Mouse (Mus musculus): ENCODE data around the gene Gm12166. TPM values are rescaled to one million over a fixed set of nuclear protein-coding genes. Genes with fewer than 3 reads are reported as not detected.

Gene Gm12166
- polyA plus RNA-seq, 1 experiment from 2014 or later = 3.5 TPM

DNA sequence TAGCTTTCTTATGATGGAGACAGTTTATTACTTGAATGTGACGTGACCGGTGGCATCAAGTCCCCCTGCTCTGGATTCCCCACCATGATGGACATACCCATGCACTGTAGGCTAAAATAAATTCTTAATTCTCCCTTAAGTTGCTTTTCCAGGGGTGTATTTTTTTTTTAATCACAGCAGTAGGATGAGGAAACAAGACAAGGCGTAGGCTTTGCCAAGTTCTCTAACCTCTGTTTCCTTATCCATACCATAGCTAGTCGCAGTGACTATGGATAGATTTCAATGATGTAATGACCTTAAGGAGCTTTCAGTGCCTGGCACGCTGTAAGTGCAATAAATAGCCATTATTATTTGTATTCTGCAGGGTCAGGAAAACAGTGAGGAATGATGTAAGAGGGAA lies 25.2 kb upstream of the Gm12166 start:
- no peaks in the 10 kb centered on the region for H3K27me3 ChIP-seq (ENCODE audit: control insufficient read depth, insufficient read depth, low read length)
- ATAC-seq (ENCODE audit: insufficient number of reproducible peaks, insufficient read depth, low FRiP score, low read depth) = no peak
- peaks cover 4% of the 10 kb centered on the region for H3K36me3 ChIP-seq (ENCODE audit: control insufficient read depth, insufficient read depth, low read length)
- H3K4me2 ChIP-seq (replicated peaks; ENCODE audit: low read depth, low read length) = no peak overlapping the region
- no peak overlapping the region for H3K4me3 ChIP-seq (ENCODE audit: low read depth, low read length)
- peaks cover 12% of the 10 kb centered on the region; the same call in 1 of the 2 replicates for H3K4me1 ChIP-seq (ENCODE audit: control insufficient read depth, insufficient read depth, low read length)
- WGBS = 95% methylated on average over 5 of the region's 5 CpGs
- H3K27ac ChIP-seq (ENCODE audit: low read length) = no peak overlapping the region
- no peak overlapping the region for H3K9ac ChIP-seq (replicated peaks; ENCODE audit: low read depth, low read length)
- 0 out of 2 replicates have a peak, but pooled peaks cover 2% of the 10 kb centered on the region for H3K9me3 ChIP-seq (ENCODE audit: control insufficient read depth, low read depth, low read length)

DNA sequence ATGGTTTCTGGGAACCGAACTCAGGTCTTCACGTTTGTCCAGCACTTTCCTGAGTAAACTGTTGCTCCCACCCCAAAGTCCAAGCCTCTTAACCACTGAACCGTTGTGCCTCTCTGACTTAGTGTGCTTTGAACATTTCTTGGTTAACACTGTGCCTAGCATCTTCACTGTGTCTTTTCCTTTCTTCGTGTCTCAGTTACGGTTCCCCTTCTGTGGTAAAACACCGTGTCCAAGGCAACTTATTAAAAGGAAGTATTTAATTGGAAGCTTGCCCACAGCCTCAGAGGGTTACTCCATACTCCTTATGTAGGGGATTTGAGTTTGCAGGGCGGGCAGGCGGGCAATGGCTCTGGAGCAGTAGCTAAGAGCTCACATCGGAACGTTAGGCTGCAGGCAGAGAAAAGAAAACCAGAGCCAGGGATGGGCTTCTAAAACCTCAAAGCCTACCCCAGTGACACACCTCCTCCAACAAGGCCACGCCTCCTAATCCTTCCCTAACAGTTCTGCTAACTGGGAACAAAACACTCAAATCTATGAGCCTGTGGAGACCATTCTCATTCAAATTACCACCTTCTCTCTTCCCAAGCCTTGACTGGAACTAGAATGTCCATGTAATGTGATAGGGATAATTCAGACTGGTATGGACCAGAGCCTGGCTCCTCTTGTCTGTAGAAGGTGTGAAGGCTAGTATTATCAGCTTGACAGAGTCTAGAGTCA lies 24.5 kb upstream of the Gm12166 start:
- H3K27ac ChIP-seq (ENCODE audit: low read length) = no peak overlapping the region
- peaks cover 6% of the 10 kb centered on the region for H3K36me3 ChIP-seq (ENCODE audit: control insufficient read depth, insufficient read depth, low read length)
- H3K4me3 ChIP-seq (ENCODE audit: low read depth, low read length) = no peak overlapping the region
- no peak for ATAC-seq (ENCODE audit: insufficient number of reproducible peaks, insufficient read depth, low FRiP score, low read depth)
- H3K27me3 ChIP-seq (ENCODE audit: control insufficient read depth, insufficient read depth, low read length) = no peaks in the 10 kb centered on the region
- H3K9ac ChIP-seq (replicated peaks; ENCODE audit: low read depth, low read length) = no peak overlapping the region
- no peak overlapping the region for H3K4me2 ChIP-seq (replicated peaks; ENCODE audit: low read depth, low read length)
- peaks cover 12% of the 10 kb centered on the region; the same call in 1 of the 2 replicates for H3K4me1 ChIP-seq (ENCODE audit: control insufficient read depth, insufficient read depth, low read length)
- 0 out of 2 replicates have a peak, but pooled peaks cover 2% of the 10 kb centered on the region for H3K9me3 ChIP-seq (ENCODE audit: control insufficient read depth, low read depth, low read length)
- 94% methylated on average over 11 of the region's 11 CpGs for WGBS

DNA sequence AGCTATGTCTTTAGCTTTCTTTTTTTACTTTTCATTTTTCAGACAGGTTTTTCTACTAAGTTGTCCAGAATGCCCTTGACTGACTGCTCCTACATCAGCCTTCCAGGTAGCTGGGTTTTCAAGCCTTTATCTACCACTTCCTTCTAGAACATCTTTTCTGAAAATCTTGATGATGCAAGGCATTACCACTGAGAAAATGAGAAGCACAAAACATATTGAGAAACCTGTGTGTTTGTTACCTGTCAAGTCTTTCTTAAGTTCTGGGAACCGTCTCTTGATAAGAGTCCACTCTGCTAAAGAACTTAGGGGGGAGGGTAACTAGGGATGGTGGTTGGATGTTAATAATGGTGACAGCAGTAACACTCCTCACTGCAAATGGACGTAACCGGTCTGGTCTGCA lies 23.4 kb upstream of the Gm12166 start:
- Histone ChIP-seq H3K9me3 (ENCODE audit: control insufficient read depth, low read depth, low read length) (0 out of 2 replicates have a peak, but pooled peaks cover 2% of the 10 kb centered on the region), H3K4me2 (replicated peaks; ENCODE audit: low read depth, low read length) (no peak overlapping the region), H3K9ac (replicated peaks; ENCODE audit: low read depth, low read length) (no peak overlapping the region), H3K27me3 (ENCODE audit: control insufficient read depth, insufficient read depth, low read length) (no peaks in the 10 kb centered on the region), H3K4me3 (ENCODE audit: low read depth, low read length) (no peak overlapping the region), H3K36me3 (ENCODE audit: control insufficient read depth, insufficient read depth, low read length) (peaks cover 9% of the 10 kb centered on the region), H3K4me1 (ENCODE audit: control insufficient read depth, insufficient read depth, low read length) (peaks cover 14% of the 10 kb centered on the region; the same call in 1 of the 2 replicates), H3K27ac (ENCODE audit: low read length) (no peak overlapping the region)
- ATAC-seq (ENCODE audit: insufficient number of reproducible peaks, insufficient read depth, low FRiP score, low read depth) = no peak
- WGBS = 67% methylated on average over 3 of the region's 3 CpGs

DNA sequence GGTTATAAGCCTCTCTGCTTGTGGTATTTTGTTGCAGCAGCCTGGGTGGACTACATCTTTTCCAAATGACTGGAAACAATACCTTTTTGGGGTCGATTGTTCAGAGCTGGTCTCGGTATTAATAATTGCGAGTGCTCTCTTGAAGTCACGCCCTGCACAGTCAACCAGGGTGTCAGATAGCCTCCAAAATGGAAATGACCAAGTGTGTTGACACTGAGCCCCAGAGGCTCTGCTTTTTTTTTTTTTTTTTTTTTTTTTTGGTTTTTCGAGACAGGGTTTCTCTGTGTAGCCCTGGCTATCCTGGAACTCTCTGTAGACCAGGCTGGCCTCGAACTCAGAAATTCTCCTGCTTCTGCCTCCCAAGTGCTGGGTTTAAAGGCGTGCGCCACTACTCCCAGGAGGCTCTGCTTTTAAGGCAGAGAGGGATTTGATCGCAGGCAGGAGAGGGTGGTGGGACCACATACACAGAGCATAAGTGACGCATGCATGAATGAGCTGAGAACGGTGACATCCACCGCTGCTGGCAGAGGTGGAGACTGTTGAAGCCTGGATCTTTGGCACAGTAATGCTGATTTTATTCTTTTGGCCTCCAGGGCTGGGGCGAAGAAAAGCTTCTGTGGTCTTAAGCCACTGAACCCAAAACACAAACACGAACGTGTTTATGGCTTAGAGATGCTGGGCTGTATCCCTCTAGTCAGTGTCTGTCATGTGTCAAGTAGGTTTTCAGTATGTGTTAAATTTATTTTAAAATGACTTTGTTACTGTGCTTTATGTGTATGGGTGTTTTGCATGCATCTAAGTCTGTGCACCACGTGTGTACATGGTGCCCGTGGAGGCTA lies 21.9 kb upstream of the Gm12166 start:
- H3K9ac ChIP-seq (replicated peaks; ENCODE audit: low read depth, low read length) = no peak overlapping the region
- H3K4me2 ChIP-seq (replicated peaks; ENCODE audit: low read depth, low read length) = no peak overlapping the region
- H3K36me3 ChIP-seq (ENCODE audit: control insufficient read depth, insufficient read depth, low read length) = peaks cover 9% of the 10 kb centered on the region
- peak overlapping the region; percentile 64 for H3K27ac ChIP-seq (ENCODE audit: low read length)
- peaks cover 28% of the 10 kb centered on the region for H3K4me1 ChIP-seq (ENCODE audit: control insufficient read depth, insufficient read depth, low read length)
- 92% methylated on average over 16 of the region's 17 CpGs for WGBS
- 0 out of 2 replicates have a peak, but pooled peaks cover 2% of the 10 kb centered on the region for H3K9me3 ChIP-seq (ENCODE audit: control insufficient read depth, low read depth, low read length)
- ATAC-seq (ENCODE audit: insufficient number of reproducible peaks, insufficient read depth, low FRiP score, low read depth) = no peak
- H3K27me3 ChIP-seq (ENCODE audit: control insufficient read depth, insufficient read depth, low read length) = no peaks in the 10 kb centered on the region
- no peak overlapping the region for H3K4me3 ChIP-seq (ENCODE audit: low read depth, low read length)

- ATAC-seq (ENCODE audit: insufficient number of reproducible peaks, insufficient read depth, low FRiP score, low read depth) = no peak
- H3K9ac ChIP-seq (replicated peaks; ENCODE audit: low read depth, low read length) = no peak overlapping the region
Measured at GRCm38 (mm10) chr11:46073061-46073849, 21.1 kb upstream of the Gm12166 start.

GRCm38 (mm10) chr11:46072466-46073060 lies 20.4 kb upstream of the Gm12166 start:
- Histone ChIP-seq H3K9ac (replicated peaks; ENCODE audit: low read depth, low read length) (no peak overlapping the region), H3K27me3 (ENCODE audit: control insufficient read depth, insufficient read depth, low read length) (no peaks in the 10 kb centered on the region), H3K27ac (ENCODE audit: low read length) (peak overlapping the region; percentile 64; the same call in 1 of the 2 replicates), H3K4me3 (ENCODE audit: low read depth, low read length) (no peak overlapping the region), H3K9me3 (ENCODE audit: control insufficient read depth, low read depth, low read length) (0 out of 2 replicates have a peak, but pooled peaks cover 2% of the 10 kb centered on the region), H3K4me1 (ENCODE audit: control insufficient read depth, insufficient read depth, low read length) (peaks cover 33% of the 10 kb centered on the region), H3K4me2 (replicated peaks; ENCODE audit: low read depth, low read length) (no peak overlapping the region), H3K36me3 (ENCODE audit: control insufficient read depth, insufficient read depth, low read length) (peaks cover 5% of the 10 kb centered on the region; the same call in 1 of the 2 replicates)
- 58% methylated on average over 8 of the region's 8 CpGs for WGBS
- no peak for ATAC-seq (ENCODE audit: insufficient number of reproducible peaks, insufficient read depth, low FRiP score, low read depth)

More at GRCm38 (mm10) chr11:46073061-46073849, 21.1 kb upstream of the Gm12166 start:
- peaks cover 9% of the 10 kb centered on the region for H3K36me3 ChIP-seq (ENCODE audit: control insufficient read depth, insufficient read depth, low read length)
- peaks cover 33% of the 10 kb centered on the region for H3K4me1 ChIP-seq (ENCODE audit: control insufficient read depth, insufficient read depth, low read length)
- peak overlapping the region; percentile 64 for H3K27ac ChIP-seq (ENCODE audit: low read length)
- no peak overlapping the region for H3K4me2 ChIP-seq (replicated peaks; ENCODE audit: low read depth, low read length)
- no peak overlapping the region for H3K4me3 ChIP-seq (ENCODE audit: low read depth, low read length)
- no peaks in the 10 kb centered on the region for H3K27me3 ChIP-seq (ENCODE audit: control insufficient read depth, insufficient read depth, low read length)
- 48% methylated on average over 15 of the region's 15 CpGs for WGBS
- H3K9me3 ChIP-seq (ENCODE audit: control insufficient read depth, low read depth, low read length) = 0 out of 2 replicates have a peak, but pooled peaks cover 2% of the 10 kb centered on the region

DNA sequence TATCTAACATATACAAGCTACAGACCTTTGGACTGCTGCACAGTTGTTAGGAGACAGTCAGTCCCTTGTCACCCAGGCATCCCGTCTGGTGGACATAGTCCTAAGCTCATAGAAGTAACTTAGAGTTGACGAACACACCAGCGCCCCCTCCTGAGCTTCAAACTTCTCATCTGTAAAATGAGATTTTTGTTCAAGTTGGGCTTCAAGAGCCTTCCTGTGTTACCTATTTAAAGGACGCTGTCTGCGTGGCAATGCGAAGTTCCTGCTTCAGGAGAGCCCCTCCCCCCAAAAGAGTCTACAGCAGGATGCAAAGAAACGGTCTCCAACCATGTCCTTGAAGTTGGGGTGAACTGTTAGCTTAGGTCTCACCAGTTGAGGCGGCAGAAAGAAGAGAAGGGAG lies 18.7 kb upstream of the Gm12166 start:
- WGBS = 74% methylated on average over 8 of the region's 8 CpGs
- H3K27ac ChIP-seq (ENCODE audit: low read length) = no peak overlapping the region

More for the DNA sequence above, 18.7 kb upstream of the Gm12166 start:
- Histone ChIP-seq H3K4me2 (replicated peaks; ENCODE audit: low read depth, low read length) (no peak overlapping the region), H3K27me3 (ENCODE audit: control insufficient read depth, insufficient read depth, low read length) (no peaks in the 10 kb centered on the region), H3K36me3 (ENCODE audit: control insufficient read depth, insufficient read depth, low read length) (peaks cover 11% of the 10 kb centered on the region; the same call in 1 of the 2 replicates), H3K4me1 (ENCODE audit: control insufficient read depth, insufficient read depth, low read length) (peaks cover 36% of the 10 kb centered on the region), H3K4me3 (ENCODE audit: low read depth, low read length) (no peak overlapping the region), H3K9ac (replicated peaks; ENCODE audit: low read depth, low read length) (no peak overlapping the region), H3K9me3 (ENCODE audit: control insufficient read depth, low read depth, low read length) (no peaks in the 10 kb centered on the region)
- ATAC-seq (ENCODE audit: insufficient number of reproducible peaks, insufficient read depth, low FRiP score, low read depth) = no peak
